Mouse (Mus musculus): Measurements from ENCODE around the gene Btbd17.

- no peak for TF ChIP-seq POLR2A (IDR thresholded peaks at IDR 0.05; ENCODE audit: low read depth, low read length)
- TF ChIP-seq CTCF (IDR thresholded peaks at IDR 0.05; ENCODE audit: borderline replicate concordance, insufficient read depth, low read length), result no peak
Measured at GRCm38 (mm10) chr11:114785892-114786291, 9.9 kb downstream of the Btbd17 start.
